Mouse (Mus musculus) E14TG2a.4 (cell line): Measurements from ENCODE around the gene Nap1l1.

ENCODE experiments used
- H3K27me3 ChIP-seq: 2 replicates; pipeline ENCODE4 v1.6.1; 2014; ENCODE audit warnings: low read length, control low read depth; ENCODE audit not compliant: insufficient read depth
- H3K36me3 ChIP-seq: 2 replicates; pipeline ENCODE4 v1.6.1; 2014; ENCODE audit warnings: low read length, control low read depth; ENCODE audit not compliant: insufficient read depth
- H3K4me1 ChIP-seq: replicated peaks from 2 replicates; pipeline ENCODE4 v1.6.1; 2014; ENCODE audit warnings: low read depth, low read length, control low read depth
- H3K4me3 ChIP-seq: replicated peaks from 2 replicates; pipeline ENCODE4 v1.5.1; 2014; ENCODE audit warnings: mild to moderate bottlenecking, low read length
- H3K9me3 ChIP-seq: 2 replicates; pipeline ENCODE4 v1.6.1; 2014; ENCODE audit warnings: low read length, control low read depth
- CTCF ChIP-seq: conservative IDR thresholded peaks from 2 replicates; pipeline ENCODE4 v1.5.1; 2014; ENCODE audit warnings: low read length
- NANOG ChIP-seq: IDR thresholded peaks from 2 replicates; pipeline ENCODE4 v1.6.1; 2014; ENCODE audit warnings: borderline replicate concordance, low read length, mixed read lengths
- POU5F1 ChIP-seq: IDR thresholded peaks from 2 replicates; pipeline ENCODE4 v1.6.1; 2014; ENCODE audit warnings: low read length, borderline replicate concordance

The Nap1l1 gene

DNA sequence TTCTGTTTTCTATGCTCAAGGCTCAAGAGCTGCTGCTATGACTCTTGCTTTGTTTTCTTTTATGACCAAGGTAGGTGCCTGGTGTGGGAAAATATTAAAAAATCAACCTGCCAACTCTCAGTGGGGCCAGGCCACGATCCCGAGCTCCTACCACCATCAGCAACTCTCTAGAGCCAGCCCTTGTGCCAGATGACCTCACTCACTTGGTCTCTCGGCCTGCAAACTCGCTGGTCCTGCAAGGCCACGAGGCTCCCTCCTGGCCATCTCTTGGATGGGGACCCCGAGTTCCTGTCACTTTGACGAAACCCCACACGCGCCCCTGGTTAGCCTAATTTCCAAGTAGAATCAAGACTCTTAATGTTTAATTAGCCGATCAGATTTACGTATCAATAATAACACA, 20.6 kb upstream of the Nap1l1 start:
- Histone ChIP-seq H3K9me3 (no peaks in the 10 kb centered on the region), H3K36me3 (no peaks in the 10 kb centered on the region), H3K4me1 (no peaks in the 10 kb centered on the region), H3K4me3 (no peak overlapping the region), H3K27me3 (peaks cover 10% of the 10 kb centered on the region; the same call in 1 of the 2 replicates)
- TF ChIP-seq NANOG (no peak), POU5F1 (no peak), CTCF (no peak)

DNA sequence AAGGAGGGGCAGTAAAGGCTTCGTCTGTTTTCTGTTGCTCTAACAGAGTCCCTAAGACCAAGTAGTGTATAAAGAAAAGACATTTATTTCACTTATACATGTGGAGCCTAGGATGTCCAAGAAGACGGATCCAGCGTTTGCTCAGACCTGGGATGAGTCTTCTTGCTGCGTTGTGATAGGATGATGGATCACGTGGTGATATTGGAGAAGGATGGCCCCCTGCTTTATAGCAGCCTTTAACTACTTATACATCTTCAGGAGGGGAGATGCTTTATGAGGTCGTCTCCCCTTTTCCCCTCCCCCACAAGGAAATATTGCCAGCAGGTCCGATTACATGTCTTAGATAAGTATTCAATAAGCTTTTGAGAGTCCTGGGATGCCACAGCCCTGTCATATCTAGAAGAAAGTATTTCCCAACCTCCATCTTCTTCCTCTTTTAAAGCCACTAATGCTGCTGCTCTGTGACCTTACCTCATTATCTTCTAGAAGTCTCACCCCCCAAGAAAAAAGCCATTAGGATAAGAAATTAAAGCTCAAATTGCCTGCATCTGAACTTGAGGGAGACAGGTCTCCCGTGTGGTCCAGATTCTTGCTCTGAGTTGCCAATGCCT, 18.2 kb upstream of the Nap1l1 start:
- Histone ChIP-seq H3K4me1 (no peaks in the 10 kb centered on the region; the same call in 1 of the 2 replicates), H3K9me3 (no peaks in the 10 kb centered on the region), H3K36me3 (no peaks in the 10 kb centered on the region), H3K4me3 (no peak overlapping the region), H3K27me3 (peaks cover 10% of the 10 kb centered on the region; the same call in 1 of the 2 replicates)
- TF ChIP-seq CTCF (no peak), NANOG (no peak), POU5F1 (no peak)

DNA sequence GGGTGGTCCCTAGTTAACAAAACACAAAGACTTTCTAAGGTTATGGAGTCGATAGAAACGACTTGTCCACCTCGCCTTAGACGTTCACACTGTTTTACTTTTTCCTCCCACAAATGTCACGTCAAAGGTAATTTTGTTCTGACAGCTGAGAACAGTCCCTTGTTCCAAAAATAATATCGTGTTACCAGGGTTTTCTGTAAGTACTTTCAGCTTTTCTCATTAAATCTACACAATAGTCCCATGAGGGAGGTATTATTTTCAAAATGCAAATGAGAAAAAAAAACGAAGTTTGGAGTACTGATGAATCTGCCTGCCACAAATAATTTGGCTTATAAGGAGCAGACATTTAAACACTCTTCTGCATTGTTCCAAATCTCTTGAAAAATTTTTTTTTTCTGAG, 14.9 kb upstream of the Nap1l1 start:
- H3K9me3 ChIP-seq, result no peaks in the 10 kb centered on the region
- H3K4me1 ChIP-seq, result no peaks in the 10 kb centered on the region; the same call in 1 of the 2 replicates
- no peak for TF ChIP-seq NANOG
- TF ChIP-seq POU5F1, result no peak
- no peak overlapping the region for H3K4me3 ChIP-seq
- peaks cover 10% of the 10 kb centered on the region; the same call in 1 of the 2 replicates for H3K27me3 ChIP-seq
- H3K36me3 ChIP-seq, result no peaks in the 10 kb centered on the region

DNA sequence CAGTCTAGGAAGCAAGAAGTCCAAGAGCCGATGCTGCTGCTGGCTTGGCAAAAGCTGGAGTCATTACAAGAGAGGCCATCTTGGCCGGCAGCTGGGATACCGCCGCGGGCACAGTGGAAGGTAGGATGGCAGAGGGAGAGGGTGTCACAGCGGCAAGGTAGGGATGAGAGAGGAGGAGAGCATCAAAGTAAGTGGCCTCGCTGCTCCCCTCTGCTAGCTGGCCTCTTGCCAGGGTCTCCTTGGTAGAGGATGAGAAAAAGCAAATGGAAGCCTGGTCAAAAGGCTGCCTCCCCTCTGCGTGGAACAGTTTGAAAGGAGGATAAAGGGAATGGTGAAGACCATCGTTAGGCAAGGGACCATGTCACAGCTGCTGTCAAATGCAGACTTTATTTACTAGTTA, 14.0 kb upstream of the Nap1l1 start:
- TF ChIP-seq POU5F1 (no peak), NANOG (no peak)
- Histone ChIP-seq H3K4me3 (no peak overlapping the region), H3K27me3 (peaks cover 6% of the 10 kb centered on the region; the same call in 1 of the 2 replicates), H3K36me3 (no peaks in the 10 kb centered on the region), H3K4me1 (no peaks in the 10 kb centered on the region; the same call in 1 of the 2 replicates), H3K9me3 (no peaks in the 10 kb centered on the region)

DNA sequence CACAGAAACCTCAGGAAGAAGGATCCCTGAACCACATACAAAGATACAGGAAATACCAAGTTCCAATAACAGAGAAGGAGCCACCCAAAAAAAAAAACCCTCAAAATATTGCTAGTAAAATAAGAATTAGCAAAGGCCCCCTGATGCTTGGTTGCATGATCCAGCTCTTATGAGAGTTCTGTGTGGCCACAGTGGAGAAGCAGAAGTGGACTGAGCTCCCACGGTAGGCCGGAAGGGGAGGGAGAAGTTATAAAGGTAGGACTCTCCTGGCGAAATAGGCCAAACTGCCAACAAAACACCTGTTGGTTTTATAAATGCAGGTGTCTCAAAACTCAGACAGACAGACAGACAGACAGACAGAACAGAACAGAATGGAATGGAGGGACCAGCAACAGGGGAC, 13.1 kb upstream of the Nap1l1 start:
- TF ChIP-seq CTCF (no peak), NANOG (no peak), POU5F1 (no peak)
- no peaks in the 10 kb centered on the region for H3K9me3 ChIP-seq
- H3K4me1 ChIP-seq, result no peaks in the 10 kb centered on the region; the same call in 1 of the 2 replicates
- no peaks in the 10 kb centered on the region for H3K36me3 ChIP-seq
- no peak overlapping the region for H3K4me3 ChIP-seq
- no peaks in the 10 kb centered on the region for H3K27me3 ChIP-seq

DNA sequence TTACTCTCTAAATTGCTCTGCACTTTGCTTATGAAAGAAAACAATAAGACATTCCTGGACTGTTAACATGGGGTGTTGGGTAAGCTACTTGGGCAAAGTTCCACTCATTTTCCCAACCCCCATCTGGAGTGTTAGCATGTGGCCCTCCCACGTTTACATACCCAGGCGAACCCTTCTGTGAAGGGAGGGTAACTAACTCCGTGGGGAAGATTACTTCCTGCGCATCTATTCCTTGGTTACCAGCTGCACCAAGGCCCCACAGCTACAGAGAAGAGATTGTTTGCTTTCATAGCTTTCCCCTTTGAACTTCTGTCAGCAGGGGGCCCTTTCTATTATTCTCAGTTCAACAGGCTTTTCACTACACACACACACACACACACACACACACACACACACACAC, 12.6 kb upstream of the Nap1l1 start:
- H3K4me3 ChIP-seq, result no peak overlapping the region
- no peak for TF ChIP-seq NANOG
- no peak for TF ChIP-seq POU5F1
- no peak for TF ChIP-seq CTCF
- H3K4me1 ChIP-seq, result no peaks in the 10 kb centered on the region; the same call in 1 of the 2 replicates
- H3K36me3 ChIP-seq, result no peaks in the 10 kb centered on the region
- H3K9me3 ChIP-seq, result no peaks in the 10 kb centered on the region
- H3K27me3 ChIP-seq, result no peaks in the 10 kb centered on the region

DNA sequence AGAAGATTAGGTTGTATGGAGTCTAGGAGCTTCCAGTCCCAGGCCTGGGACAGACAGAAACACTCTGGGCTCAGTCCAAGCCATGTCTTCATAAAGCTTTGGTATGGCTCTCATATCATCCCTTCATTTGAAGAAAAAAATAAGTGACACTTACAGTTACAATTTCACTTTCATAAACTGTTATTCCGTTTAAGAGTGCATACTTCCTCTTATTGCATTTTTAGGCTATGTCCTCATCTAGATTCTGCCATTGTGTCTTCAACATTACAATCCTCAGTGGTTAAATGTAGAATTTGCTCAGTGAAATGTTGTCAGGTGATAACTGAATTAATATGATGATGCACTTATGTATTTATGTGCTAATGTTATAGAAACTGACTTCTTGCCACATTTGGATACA, 8.2 kb upstream of the Nap1l1 start:
- no peaks in the 10 kb centered on the region for H3K27me3 ChIP-seq
- no peaks in the 10 kb centered on the region for H3K9me3 ChIP-seq
- H3K4me1 ChIP-seq, result no peaks in the 10 kb centered on the region
- no peak for TF ChIP-seq POU5F1
- TF ChIP-seq CTCF, result no peak
- TF ChIP-seq NANOG, result no peak
- no peak overlapping the region for H3K4me3 ChIP-seq
- H3K36me3 ChIP-seq, result no peaks in the 10 kb centered on the region

DNA sequence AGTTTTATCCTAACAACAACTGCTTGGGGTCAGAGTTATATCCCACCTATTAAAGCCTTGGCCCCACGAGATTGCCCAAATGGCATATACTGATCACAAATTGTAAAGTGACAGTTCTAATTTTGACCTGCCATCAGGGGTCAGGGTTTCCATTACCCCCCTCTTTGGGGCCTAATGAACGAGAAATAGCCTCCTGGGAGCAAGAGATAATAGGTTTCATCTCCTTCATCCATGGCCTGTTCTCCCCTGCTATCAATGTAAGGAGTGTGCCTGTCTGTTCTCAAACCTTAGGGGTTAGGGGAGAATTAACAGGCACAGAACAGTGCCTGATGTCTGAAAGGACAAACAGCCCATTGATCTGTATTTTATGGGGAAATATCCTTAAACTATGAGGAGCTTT, 7.6 kb upstream of the Nap1l1 start:
- no peak for TF ChIP-seq CTCF
- TF ChIP-seq POU5F1, result no peak
- TF ChIP-seq NANOG, result no peak
- H3K27me3 ChIP-seq, result no peaks in the 10 kb centered on the region

DNA sequence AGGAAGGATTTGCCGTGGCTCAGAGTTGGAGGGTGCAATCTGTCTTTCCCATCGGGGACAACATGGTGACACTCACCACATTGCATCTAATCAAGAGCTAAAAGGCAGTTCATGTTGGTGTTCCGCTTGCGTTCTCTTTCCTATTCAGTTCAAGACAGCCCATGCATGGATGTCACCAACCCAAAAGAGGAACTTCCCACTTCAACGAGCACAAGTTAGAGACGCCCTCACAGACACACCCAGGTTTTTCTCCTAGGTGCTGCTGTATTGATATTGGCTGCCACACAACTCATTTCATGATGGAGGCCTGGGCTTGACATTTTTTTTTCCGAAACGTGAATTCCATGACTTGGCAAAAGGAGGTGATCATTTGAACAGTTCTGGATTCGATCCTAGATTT, 1.9 kb upstream of the Nap1l1 start:
- H3K4me1 ChIP-seq, result peaks cover 27% of the 10 kb centered on the region
- H3K36me3 ChIP-seq, result peaks cover 16% of the 10 kb centered on the region
- H3K9me3 ChIP-seq, result no peaks in the 10 kb centered on the region
- TF ChIP-seq POU5F1 (no peak), NANOG (no peak)
- no peak overlapping the region for H3K4me3 ChIP-seq
- no peaks in the 10 kb centered on the region for H3K27me3 ChIP-seq

More for the DNA sequence above, 7.6 kb upstream of the Nap1l1 start:
- Histone ChIP-seq H3K9me3 (no peaks in the 10 kb centered on the region), H3K4me3 (no peak overlapping the region), H3K36me3 (no peaks in the 10 kb centered on the region), H3K4me1 (no peaks in the 10 kb centered on the region)
